Mouse (Mus musculus) adrenal gland, postnatal 4 days (tissue): ENCODE data around the gene Olfr554. TPM values are rescaled to one million over a fixed set of nuclear protein-coding genes. Genes with fewer than 3 reads are reported as not detected.
"Not testable (repeated sequence)": the region's sequence is repeated elsewhere in the genome, so short reads cannot be mapped to it uniquely, and the experiment has no call there.

ENCODE experiments used
- DNase-seq, 2 experiments: peaks; one replicate each; pipeline ENCODE4 v3.0.0; 2021 to 2022; ENCODE audit warnings: low spot score in 2 of 2, mixed read lengths in 2 of 2
- long read RNA-seq, 2 experiments: library from polyadenylated mRNA; stranded (forward); transcript quantifications; one replicate each; pipeline ENCODE4 v2.0.0; 2021
- total RNA-seq, 2 experiments: library from RNA; stranded (reverse); gene quantifications; 2 replicates each; pipeline ENCODE4 v1.2.3; 2021

Olfr554 gene
- not detected for total RNA-seq
- long read RNA-seq, experiment 1: 0 reads
- long read RNA-seq, experiment 2: 0 reads

DNA sequence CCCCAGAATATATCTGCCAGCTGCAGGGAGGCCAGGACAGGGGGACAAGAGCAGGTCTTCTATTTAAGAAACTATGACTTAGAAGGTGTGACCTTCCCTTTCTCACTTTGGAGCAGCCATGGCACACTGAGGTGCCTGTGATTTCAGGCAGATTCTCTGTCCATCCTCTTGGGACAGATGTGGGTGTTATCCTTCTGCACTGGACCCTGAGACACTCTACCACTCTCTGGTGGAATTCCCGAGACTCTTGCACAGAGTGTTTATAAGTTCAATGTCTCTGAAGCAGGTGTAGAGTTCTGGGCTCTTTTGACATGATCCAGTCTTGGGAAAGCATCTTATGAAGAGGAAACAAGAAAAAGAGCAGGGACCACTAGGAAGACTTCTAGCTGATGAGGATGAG, at the start of gene Olfr554:
Olfr554 (plus strand) TSS at position 301 of the 400 bp plus-strand sequence.
- no peak for DNase-seq

DNA sequence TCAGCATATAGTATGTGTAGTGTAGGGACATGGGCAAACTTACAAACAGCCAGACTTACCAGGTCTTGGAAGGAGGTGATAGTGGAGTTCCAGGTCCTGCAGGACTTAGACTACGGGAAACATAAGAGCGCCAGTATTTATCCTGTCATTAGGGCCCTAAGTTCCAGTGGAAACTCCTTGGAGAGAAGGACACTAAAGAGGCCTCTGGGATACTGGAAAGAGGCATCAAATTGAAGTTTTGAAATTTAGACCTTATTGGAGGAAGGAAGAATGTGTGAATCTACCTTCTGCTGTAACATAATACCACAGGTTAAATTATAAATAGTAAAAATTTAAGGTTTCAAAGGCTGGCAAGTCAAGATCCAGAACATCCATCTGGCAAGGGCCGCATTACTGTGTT, 46.4 kb upstream of the Olfr554 start, which contains the start of gene Olfr551:
Olfr551 (minus strand) TSS at position 101 of the 400 bp plus-strand sequence.
- DNase-seq: no peak

DNA sequence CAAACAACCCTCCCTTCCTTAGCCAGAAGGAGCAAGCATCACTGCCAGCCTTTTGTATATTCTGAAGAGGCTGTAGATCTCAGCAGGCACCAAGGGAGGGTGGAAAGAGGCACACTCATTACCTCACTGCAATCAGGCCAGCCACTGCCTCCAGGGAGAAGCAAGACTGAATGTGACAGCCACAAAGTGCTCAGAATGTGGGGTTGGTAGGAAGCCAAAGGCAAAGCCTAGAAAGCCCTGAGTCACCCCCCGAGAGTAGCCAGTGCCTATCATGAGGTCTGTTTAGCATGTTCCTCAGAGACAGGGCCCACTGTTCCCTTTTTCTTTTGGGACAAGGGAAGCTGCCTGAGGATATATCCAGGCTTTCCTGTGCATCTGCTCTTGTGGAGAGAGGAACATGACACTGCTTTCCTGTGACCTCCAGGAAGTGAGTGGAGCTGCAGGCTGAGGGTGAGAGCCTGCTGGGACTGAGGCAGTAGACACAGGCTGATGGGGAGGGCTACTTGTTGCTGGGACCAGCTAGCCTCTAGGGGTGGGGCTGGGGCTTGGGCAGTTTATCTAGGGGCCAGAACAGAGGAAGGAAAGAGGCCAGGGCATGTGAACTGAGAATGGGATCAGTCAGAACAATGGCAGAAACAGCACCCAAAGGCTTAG, 40.7 kb upstream of the Olfr554 start, which contains the start of gene Olfr552:
Olfr552 (plus strand) TSS at position 393 of the 654 bp plus-strand sequence.
- DNase-seq: no peak

DNA sequence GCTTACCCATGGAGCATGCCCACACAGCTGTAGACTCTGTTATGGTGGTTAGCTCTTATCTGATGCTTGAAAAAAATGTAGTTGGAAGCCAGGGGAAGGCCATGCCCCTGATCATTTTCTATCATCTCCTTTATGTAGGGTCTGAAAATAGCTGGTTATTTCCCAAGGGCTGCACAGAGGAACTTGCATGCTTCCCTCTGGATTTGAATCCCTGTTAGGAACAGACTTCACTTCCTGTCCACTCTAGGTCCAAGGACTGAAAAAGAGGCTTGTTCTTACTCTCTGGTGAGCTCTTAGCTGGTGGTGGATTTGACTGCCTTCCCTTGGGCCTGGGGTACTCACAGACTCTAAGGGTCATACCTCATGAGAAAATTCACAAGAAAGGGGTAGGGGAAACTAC, 20.1 kb upstream of the Olfr554 start, which contains the start of gene Olfr553:
Olfr553 (minus strand) TSS at position 101 of the 400 bp plus-strand sequence.
- DNase-seq: no peak

DNA sequence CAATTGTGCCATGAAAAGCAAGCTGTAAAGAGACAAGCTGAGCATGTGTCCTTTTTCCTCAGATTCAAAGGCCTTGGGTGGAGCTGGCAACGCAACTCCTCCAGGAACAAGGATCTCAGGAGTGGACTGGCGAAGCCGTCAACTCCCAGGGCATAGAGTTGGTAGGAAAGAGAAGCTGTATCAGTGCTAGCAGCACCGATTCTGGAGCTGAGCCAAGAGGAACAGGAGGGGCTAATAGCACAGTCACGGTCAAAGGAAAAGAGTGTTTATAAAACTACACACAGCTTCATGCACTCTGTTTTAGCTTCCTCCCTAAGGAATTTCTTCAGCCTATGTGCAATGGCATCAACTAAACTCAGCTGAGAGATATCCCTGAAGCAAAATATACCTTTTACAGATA, 18.6 kb upstream of the Olfr554 start:
- no peak for DNase-seq

DNA sequence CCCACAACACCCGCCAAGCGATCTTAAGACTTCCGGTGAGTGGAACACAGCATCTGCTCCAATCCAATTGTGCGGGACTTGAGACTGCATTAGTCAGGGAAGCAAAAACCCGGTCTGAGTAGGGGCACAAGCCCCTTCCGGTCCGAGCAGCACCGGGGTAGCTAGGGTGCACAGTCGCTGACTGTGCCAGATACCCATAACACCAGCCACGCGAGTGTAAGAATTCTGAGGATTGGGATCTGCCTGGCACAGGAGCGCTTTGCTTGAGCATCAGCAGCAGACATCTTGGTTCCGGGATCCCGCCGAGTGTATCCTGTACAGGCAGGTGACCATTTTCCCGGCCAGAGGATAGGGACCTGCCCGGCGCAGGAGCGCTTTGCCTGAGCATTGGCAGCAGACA, 17.9 kb upstream of the Olfr554 start:
- not testable (repeated sequence) for DNase-seq

DNA sequence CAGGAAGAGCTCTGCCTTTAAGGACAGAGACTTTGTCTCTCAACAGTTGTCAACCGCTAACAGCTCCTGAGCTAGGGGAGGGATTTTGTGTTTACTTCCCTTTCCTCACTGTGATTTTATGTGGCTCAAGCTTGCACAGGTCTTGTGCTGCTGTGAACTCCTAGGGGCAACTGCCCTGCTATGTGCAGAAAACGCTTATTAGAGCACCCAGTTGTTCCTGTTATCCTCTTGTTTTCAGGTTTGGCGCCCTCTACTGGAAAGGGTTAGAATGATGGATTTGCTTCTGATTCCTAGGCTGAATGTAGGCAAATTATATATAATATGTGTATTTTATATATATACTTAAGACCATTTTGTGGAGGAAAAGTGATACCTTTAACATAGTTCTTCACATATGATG, 1.6 kb upstream of the Olfr554 start:
- DNase-seq: peak in 1 of 2 experiments; percentile 13

DNA sequence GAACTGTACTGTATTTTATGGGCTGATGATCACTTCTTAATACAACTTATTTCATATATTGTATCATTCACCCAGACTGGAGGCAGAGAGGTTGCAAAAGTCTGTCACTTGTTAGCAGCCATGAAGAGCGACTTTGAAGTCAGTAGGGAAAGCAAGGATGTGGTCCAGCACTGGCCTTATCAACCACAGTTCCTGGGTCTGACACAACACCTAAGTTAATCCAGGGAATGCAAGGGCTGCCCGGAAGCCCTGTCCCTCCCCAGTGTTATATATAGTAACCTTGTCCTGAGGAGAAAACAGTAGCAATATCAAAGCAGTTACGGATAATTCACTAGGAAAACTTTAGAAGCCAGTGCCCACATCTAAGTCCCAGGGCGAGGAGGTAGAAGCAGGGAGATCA, 6.7 kb downstream of the Olfr554 start:
- DNase-seq: not testable (repeated sequence)

DNA sequence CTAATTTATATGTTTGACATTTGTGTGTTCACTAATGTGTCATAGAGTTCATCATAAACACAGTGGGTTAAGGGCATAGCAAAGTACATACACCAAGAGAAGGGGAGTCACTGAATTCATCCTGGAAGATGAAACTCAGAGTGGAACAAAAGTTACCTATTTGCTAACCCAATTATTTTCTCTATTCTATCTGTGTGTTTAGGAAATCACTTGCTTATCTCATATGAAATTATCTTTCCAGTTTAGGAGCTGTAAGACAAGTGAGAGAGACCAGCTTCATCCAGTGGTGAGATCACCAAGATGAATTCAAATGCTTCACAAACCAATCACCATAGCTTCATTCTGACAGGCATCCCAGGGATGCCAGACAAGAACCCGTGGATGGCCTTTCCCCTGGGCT, 20.3 kb downstream of the Olfr554 start, which contains the start of gene Olfr555:
Olfr555 (plus strand) TSS at position 301 of the 400 bp plus-strand sequence.
- DNase-seq: no peak

DNA sequence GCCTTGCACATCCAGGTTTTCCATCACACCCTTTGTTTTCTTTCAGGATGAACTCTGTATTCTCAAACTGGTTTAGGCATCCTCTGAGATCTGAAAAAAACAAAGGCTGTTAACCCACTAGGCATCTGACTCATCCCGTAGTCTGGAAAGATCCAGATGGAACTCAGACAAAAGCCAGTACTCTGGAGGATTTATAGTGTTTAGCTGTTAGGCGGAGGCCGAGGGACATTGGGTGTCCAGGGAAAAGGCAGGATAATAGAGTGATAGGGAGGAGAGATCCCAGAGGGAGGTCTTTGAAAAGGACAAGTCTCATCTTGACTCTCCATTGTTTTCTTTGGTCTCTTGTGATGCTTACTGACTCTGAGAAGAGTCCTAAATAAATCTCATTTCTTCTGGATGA, 26.4 kb downstream of the Olfr554 start, which contains the start of gene Olfr556:
Olfr556 (plus strand) TSS at position 301 of the 400 bp plus-strand sequence.
- no peak for DNase-seq

DNA sequence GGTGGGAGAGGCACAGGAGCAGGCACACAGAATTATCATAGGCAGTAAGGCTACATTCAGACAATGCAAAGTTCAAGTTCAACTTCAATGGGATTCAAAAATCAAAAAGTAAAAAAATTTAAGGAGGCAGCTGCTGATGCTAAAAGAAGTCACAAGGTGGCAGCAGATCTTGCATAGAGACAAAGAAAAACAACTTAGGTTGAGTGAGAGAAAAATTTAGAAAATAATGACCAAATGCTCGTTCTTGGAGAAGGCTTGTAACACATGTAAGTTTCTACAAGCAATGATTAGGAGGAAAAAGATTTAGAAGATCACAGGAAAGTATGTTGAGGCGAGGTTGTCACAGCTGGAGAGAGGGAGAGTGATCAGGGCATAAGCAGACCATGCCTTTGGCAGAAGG, 27.1 kb downstream of the Olfr554 start:
- DNase-seq: no peak

DNA sequence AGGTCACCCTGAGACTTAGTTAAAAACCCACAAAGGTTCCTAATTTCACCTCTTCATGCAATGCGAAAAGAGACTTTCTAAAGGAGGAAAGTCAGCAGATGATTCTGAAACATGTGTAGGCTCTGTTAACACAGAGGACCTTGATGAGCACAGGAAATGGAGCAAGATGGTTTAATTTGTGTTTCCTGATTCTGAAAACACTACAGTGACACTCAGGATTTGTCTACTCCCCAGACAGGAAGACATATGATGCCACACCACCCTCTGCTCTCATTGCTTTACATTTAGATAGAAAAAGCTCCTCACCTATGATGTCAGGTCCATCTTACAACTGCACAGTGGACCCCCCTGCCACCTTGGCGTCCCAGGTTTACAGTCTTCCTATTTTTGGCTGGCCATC, 38.0 kb downstream of the Olfr554 start:
- no peak for DNase-seq

DNA sequence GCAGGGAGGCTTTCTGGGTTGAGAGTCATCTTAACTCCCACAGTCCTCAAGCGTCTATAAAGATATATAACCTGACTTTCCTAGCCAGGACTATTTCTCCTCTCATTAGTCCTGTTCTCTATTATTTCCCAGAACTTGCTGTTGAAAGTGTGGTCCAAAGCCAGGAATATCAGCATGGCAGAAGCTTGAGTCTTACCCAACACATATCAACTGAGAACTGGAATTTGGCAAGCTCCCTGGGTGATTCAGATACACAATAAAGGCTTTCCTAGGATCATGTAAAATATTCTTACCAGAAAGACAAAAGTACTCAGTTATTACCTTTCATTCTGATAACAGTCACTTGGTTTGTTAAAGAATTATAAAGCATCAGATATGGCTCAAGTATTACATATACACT, 43.7 kb downstream of the Olfr554 start:
- DNase-seq: no peak

DNA sequence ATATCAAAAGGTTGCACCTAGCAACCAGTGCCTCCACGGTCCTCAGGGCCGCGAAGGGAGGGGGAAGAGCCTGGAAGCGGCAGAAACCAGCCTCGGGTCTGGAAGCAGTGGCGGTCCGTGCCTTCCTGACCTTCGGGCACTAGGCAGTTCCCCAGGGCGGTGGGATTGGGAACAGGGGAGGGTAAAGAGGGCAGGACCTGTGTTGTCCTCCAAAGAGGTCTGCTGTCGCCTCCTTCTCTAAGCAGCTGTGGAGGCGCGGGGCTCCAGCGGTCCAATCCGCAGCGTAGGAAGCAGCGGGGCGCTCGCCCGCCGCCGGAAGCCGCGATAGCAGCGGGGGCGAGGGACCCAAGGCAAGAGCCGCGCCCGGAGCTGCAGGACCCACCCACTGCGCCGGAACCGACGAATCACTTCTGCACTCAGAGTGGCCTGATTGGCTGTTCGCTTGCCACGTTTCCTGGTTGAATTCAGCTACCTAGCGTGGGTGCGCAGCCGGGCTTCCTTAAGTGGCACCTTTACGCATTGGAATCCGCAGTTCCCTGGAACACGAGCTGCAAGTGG, 48.8 kb downstream of the Olfr554 start, which contains the start of gene Trim68:
Trim68 (minus strand) TSS at position 384 of the 558 bp plus-strand sequence.
- DNase-seq: peak; percentile 63 to 79

Other genes starting within 250 kb of the Olfr554 start
- gene Rrm1, start 196.7 kb upstream of the Olfr554 start, total RNA-seq: 10 to 100 TPM; 72.0 to 73.4 TPM
- not detected for gene Olfr543, start 156.8 kb upstream of the Olfr554 start, total RNA-seq
- not detected for gene Olfr544, start 150.1 kb upstream of the Olfr554 start, total RNA-seq
- gene Olfr545, start 138.9 kb upstream of the Olfr554 start, total RNA-seq: not detected
- gene Olfr547, start 103.7 kb upstream of the Olfr554 start, total RNA-seq: not detected
- gene Olfr548-ps1, start 97.5 kb upstream of the Olfr554 start, total RNA-seq: not detected
- not detected for gene Olfr549, start 88.6 kb upstream of the Olfr554 start, total RNA-seq
- gene Trim21, start 72.9 kb upstream of the Olfr554 start, total RNA-seq: 10 to 100 TPM; 21.2 to 21.9 TPM
- gene Olfr550, start 67.0 kb upstream of the Olfr554 start, total RNA-seq: not detected
- not detected for gene Olfr551, start 46.5 kb upstream of the Olfr554 start, total RNA-seq
- gene Olfr552, start 40.7 kb upstream of the Olfr554 start, total RNA-seq: under 1 TPM in 1 of 2 experiments, not detected in 1; 0.08 TPM
- gene Olfr553, start 20.2 kb upstream of the Olfr554 start, total RNA-seq: not detected
- gene Olfr555, start 20.4 kb downstream of the Olfr554 start, total RNA-seq: not detected
- not detected for gene Olfr556, start 26.5 kb downstream of the Olfr554 start, total RNA-seq
- 10 to 100 TPM; 16.0 to 20.2 TPM for gene Trim68, start 48.9 kb downstream of the Olfr554 start, total RNA-seq
- not detected for gene Olfr557, start 57.5 kb downstream of the Olfr554 start, total RNA-seq
- gene Olfr558, start 63.8 kb downstream of the Olfr554 start, total RNA-seq: under 1 TPM; 0.54 to 0.62 TPM
- not detected for gene Olfr33, start 80.6 kb downstream of the Olfr554 start, total RNA-seq
- not detected for gene Olfr559, start 89.1 kb downstream of the Olfr554 start, total RNA-seq
- not detected for gene Olfr560, start 120.9 kb downstream of the Olfr554 start, total RNA-seq
- 1 to 10 TPM; 1.1 to 1.9 TPM for gene Olfr78, start 121.0 kb downstream of the Olfr554 start, total RNA-seq
- not detected for gene Olfr561, start 132.8 kb downstream of the Olfr554 start, total RNA-seq
- gene Olfr564, start 165.0 kb downstream of the Olfr554 start, total RNA-seq: not detected
- not detected for gene Olfr566, start 220.3 kb downstream of the Olfr554 start, total RNA-seq
- not detected for gene Olfr568, start 238.7 kb downstream of the Olfr554 start, total RNA-seq